Mouse (Mus musculus) small intestine, adult 2 months (tissue): Measurements from ENCODE around the gene Nphs1.

ENCODE experiments used
- CTCF ChIP-seq: fragments of 200-500 bp; IDR thresholded peaks from 2 replicates; pipeline ENCODE4 v1.5.1; 2012; ENCODE audit warnings: low read depth, mild to moderate bottlenecking, control low read depth, inconsistent platforms, low read length, moderate library complexity, mixed read lengths; ENCODE audit not compliant: insufficient replicate concordance, insufficient read length; ENCODE audit errors: extremely low read depth
- POLR2A ChIP-seq: fragments of 200-500 bp; IDR thresholded peaks from 2 replicates; pipeline ENCODE4 v1.6.1; 2012; ENCODE audit warnings: low read depth, mild to moderate bottlenecking, control low read depth, inconsistent platforms, low read length, moderate library complexity

DNA sequence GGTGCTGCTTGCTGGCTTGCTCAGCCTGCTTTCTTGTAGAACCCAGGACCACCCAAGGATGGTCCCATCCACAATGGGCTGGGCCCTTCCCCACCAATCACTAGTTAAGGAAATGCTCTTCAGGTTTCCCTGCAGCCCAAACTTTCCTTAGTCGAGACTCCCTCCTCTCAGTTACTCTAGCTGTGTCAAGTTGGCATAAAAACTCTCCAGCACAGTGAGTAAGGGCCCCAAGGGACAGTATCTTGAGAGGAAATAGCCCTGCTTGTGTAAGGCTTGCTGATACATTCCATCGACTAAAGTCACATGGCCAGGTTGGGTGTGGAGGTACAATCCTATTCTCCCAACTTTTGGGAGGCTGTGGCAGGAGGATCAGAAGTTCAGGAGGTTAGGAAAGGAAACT lies 27.9 kb upstream of the Nphs1 start:
- TF ChIP-seq POLR2A, result no peak
- no peak for TF ChIP-seq CTCF
